Mouse (Mus musculus) erythroblast, adult 5-6 weeks (primary cell): ENCODE results near the gene Ell. TPM values are rescaled to one million over a fixed set of nuclear protein-coding genes. Genes with fewer than 3 reads are reported as not detected.
A peak's percentile ranks its signal among the peaks of the same experiment; 100 is the strongest.
"Not testable (repeated sequence)": the region's sequence is repeated elsewhere in the genome, so short reads cannot be mapped to it uniquely, and the experiment has no call there.

Source experiments
- ATAC-seq: replicated peaks from 2 replicates; pipeline ENCODE4 v1.8.0; 2016; ENCODE audit warnings: moderate number of reproducible peaks, mild to moderate bottlenecking, moderate TSS enrichment, inconsistent platforms; ENCODE audit not compliant: poor library complexity, low FRiP score, severe bottlenecking
- total RNA-seq, 2 experiments: library from RNA; stranded (forward) in 1 of 2; stranded (reverse) in 1 of 2; fragments of 150-400 nt in 1 of 2; fragments of 200-764, 138-1000 nt in 1 of 2; gene quantifications; 2 replicates each; pipeline versions ENCODE4 v1.2.3 to v1.2.4; 2015 to 2017; ENCODE audit warnings: low replicate concordance in 2 of 2

Gene Ell
- total RNA-seq, 2 experiments from 2014 or later: 2.5 to 4.0 TPM

DNA sequence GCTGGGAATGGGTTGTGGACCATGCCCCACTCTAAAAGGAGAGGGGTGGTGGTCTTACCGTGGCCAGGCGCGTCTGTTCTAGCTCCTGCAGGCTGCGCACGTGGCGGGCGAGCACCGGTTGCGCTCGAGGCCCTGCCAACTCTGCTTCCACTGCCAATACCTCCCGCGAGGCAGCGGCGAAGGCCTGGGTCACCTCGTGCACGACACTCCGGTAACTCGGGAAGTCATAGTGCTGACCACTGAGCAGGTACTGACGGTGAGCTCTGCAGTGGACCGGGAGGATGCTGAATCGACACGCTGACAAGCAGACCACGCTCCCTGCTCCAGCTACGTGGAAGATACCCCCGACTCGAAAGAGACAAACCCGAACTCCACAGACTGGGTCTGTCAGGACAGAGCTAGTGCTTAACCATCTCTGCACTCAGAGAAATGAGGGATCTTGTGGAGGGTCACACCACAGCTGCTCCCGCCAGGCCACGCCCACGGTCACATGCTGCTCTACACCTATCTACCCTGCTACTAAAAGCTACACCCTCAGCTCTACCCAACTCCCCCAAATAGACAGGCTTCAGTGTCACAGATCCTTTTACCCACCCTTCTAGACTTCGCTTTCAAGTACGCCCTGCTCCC is 33.4 kb upstream of the Ell start:
- ATAC-seq: peak; percentile 1

GRCm38 (mm10) chr8:70506328-70507026 is 32.8 kb upstream of the Ell start, which contains the start of gene Rex1bd:
Gene Rex1bd, minus strand, starts transcription at chr8:70506752.
- peak; percentile 51 for ATAC-seq

DNA sequence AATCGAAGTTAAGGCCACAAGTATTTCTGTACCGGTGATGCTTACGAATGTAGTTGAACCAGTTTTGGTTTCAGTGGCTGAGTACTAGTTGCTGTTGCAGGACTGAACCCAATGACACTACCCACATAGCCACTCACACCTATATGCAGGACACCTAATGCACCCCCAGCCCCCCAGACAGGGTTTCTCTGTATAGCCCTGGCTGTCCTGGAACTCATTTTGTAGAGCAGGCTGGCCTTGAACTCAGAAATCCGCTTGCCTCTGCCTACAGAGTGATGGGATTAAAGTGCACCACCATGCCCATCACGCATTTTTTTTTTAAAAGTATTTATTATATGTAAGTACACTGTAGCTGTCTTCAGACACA is 32.2 kb upstream of the Ell start:
- ATAC-seq: no peak

- no peak for ATAC-seq
Observed at GRCm38 (mm10) chr8:70509281-70509952, 29.8 kb upstream of the Ell start.

DNA sequence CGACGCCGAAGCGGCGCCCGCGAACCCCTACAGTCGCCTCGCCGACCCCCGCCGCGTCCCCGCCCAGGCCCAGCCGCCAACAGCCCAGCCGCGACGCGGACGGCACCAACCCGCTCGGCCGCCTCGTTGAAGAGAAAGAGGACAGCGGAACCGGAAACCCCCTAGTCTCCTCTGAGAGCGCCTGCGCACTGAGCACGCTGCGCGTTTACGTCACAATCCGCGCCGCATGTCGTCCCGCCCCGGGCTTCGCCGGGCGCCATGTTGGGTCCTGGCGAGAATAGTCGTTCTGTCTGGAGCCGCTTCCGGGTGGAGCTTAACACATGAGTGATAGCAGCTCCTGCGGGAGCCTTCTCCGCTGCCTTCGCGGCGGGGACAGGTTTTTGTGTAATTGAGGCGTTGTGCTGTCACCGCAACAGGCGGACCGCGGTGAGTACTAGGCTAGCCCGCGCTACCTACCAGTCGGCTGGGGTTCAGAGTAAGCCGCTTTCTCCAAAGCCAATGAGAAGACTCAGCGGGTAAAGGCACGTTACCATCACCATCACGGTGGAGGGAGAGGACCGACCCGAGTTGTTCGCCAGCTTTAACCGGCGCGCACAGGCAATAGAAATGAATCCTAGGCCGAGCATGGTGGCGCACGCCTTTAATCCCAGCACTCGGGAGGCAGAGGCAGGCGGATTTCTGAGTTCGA is 28.9 kb upstream of the Ell start, which contains the start of gene Uba52:
Gene Uba52 (minus strand): TSS at position 574 of the 688 bp plus-strand sequence.
- peak; percentile 81 for ATAC-seq

GRCm38 (mm10) chr8:70511174-70511573 is 28.1 kb upstream of the Ell start:
- ATAC-seq: not testable (repeated sequence)

GRCm38 (mm10) chr8:70511770-70512169 is 27.5 kb upstream of the Ell start:
- no peak for ATAC-seq

DNA sequence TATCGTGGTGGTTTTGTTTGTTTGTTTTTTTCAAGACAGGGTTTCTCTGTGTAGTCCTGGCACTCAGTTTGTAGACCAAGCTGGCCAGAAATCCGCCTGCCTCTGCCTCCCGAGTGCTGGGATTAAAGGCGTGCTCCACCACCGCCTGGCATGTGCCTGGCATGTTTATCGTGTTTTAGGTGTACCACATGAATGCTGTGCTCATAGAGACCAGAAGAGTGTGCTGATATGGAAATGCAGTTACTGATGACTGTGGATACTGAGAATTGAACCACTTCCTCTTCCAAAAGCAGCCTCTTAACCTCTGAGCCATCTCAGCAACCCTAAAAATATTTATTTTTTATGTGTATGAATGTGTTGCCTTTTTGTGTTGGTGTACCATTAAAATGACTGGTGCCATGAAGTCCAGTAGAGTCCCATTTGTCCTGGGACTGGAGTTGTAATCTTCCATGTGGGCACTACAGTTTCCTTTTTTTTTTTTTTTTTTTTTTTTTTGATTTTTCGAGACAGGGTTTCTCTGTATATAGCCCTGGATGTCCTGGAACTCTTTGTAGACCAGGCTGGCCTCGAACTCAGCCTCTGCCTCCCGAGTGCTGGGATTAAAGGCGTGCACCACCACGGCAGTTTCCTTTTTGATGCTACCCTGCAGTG is 26.9 kb upstream of the Ell start:
- ATAC-seq: no peak

- ATAC-seq: no peak
Observed at GRCm38 (mm10) chr8:70513441-70513840, 25.8 kb upstream of the Ell start.

GRCm38 (mm10) chr8:70517940-70518643 is 21.2 kb upstream of the Ell start:
- no peak for ATAC-seq

GRCm38 (mm10) chr8:70519043-70519442 is 20.2 kb upstream of the Ell start:
- ATAC-seq: no peak

GRCm38 (mm10) chr8:70519606-70520005 is 19.7 kb upstream of the Ell start:
- no peak for ATAC-seq

GRCm38 (mm10) chr8:70522592-70523403 is 16.5 kb upstream of the Ell start:
- peak; percentile 84 for ATAC-seq

DNA sequence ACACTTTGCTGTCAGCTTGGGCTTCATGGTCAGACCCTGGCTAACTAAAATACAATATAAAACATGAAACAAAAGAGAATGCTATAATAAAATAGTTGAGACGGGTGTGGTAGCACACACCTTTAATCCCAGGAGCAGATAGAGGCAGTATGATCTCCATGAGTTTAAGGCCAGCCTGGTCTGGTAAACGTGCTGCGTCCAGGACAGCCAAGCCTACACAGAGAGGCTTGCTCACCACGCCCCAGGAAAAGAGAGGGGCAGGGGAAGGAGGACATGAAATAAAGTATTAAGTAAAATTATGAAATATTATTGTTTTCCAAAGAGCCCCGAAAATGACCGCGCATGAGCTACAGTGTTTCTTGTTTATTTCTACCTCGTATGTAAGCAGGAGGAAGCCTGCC is 12.1 kb upstream of the Ell start:
- peak; percentile 25 for ATAC-seq

- peak; percentile 81 for ATAC-seq
Observed at GRCm38 (mm10) chr8:70527512-70528181, 11.6 kb upstream of the Ell start, which contains the start of the genes Fkbp8 and Kxd1. Gene Fkbp8, plus strand, starts transcription at chr8:70527724. Gene Kxd1, minus strand, starts transcription at chr8:70527956.

GRCm38 (mm10) chr8:70528182-70528797 is 11.0 kb upstream of the Ell start:
- ATAC-seq: no peak

DNA sequence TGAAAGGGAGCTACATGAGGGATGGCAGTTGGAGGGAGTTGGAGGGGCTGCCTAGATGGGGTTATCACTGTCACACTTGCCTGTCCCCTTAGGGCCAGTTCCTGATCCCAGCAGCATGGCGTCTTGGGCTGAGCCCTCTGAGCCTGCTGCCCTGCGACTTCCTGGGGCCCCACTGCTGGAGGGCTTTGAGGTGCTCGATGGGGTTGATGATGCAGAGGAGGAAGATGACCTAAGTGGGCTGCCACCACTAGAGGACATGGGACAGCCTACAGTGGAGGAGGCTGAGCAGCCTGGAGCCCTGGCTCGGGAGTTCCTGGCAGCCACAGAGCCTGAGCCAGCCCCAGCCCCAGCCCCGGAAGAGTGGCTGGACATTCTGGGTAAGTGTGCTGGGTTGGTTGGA is 10.0 kb upstream of the Ell start:
- no peak for ATAC-seq
